Mouse (Mus musculus) limb, embryonic 14.5 days (tissue): ENCODE data around the gene 4921536K21Rik. TPM values are rescaled to one million over a fixed set of nuclear protein-coding genes. Genes with fewer than 3 reads are reported as not detected.
A peak's percentile ranks its signal among the peaks of the same experiment; 100 is the strongest.

Experiments used
- ATAC-seq: fragments of 200-750 bp; cut with Nextera tagmentation; 2 replicates; pipeline ENCODE4 v1.8.0; 2017; ENCODE audit warnings: low read depth, moderate number of reproducible peaks, moderate TSS enrichment; ENCODE audit not compliant: low FRiP score
- DNase-seq: peaks from one replicate; pipeline ENCODE4 v3.0.0-alpha.2; 2015; ENCODE audit warnings: low spot score
- H3K27ac ChIP-seq: fragments of 300-500 bp; sonication (generic); replicated peaks from 2 replicates; pipeline ENCODE4 v1.5.1; 2014; ENCODE audit warnings: low read depth, mild to moderate bottlenecking, low read length, moderate library complexity, mixed read lengths
- H3K27me3 ChIP-seq: fragments of 300-500 bp; sonication (generic); 2 replicates; pipeline ENCODE4 v1.6.1; 2014; ENCODE audit warnings: low read length, mixed read lengths; ENCODE audit not compliant: control insufficient read depth, insufficient read depth
- H3K36me3 ChIP-seq: fragments of 300-500 bp; sonication (generic); 2 replicates; pipeline ENCODE4 v1.6.1; 2014; ENCODE audit warnings: mild to moderate bottlenecking, low read length, moderate library complexity, mixed read lengths; ENCODE audit not compliant: control insufficient read depth, insufficient read depth
- H3K4me1 ChIP-seq: fragments of 300-500 bp; sonication (generic); 2 replicates; pipeline ENCODE4 v1.6.1; 2014; ENCODE audit warnings: antibody characterized with exemption, low read length, mixed read lengths; ENCODE audit not compliant: control insufficient read depth, insufficient read depth
- H3K4me2 ChIP-seq: fragments of 300-500 bp; sonication (generic); replicated peaks from 2 replicates; pipeline ENCODE4 v1.6.1; 2014; ENCODE audit warnings: low read depth, mild to moderate bottlenecking, low read length, moderate library complexity; ENCODE audit not compliant: severe bottlenecking
- H3K4me3 ChIP-seq: fragments of 300-500 bp; sonication (generic); replicated peaks from 2 replicates; pipeline ENCODE4 v1.5.1; 2014; ENCODE audit warnings: low read length
- H3K9ac ChIP-seq: fragments of 300-500 bp; sonication (generic); 2 replicates; pipeline ENCODE4 v1.6.1; 2014; ENCODE audit warnings: mild to moderate bottlenecking, low read depth, low read length, moderate library complexity; ENCODE audit not compliant: severe bottlenecking
- H3K9me3 ChIP-seq: fragments of 300-500 bp; sonication (generic); 2 replicates; pipeline ENCODE4 v1.6.1; 2016; ENCODE audit warnings: low read length; ENCODE audit not compliant: control insufficient read depth
- POLR2A ChIP-seq: fragments of 200-500 bp; IDR thresholded peaks from 2 replicates; pipeline ENCODE4 v1.8.0; 2012; ENCODE audit warnings: inconsistent platforms, mild to moderate bottlenecking, moderate library complexity, borderline replicate concordance; ENCODE audit not compliant: insufficient read depth, insufficient read length; ENCODE audit errors: extremely low read depth
- WGBS: fragments of 180-500 bp; shearing (Covaris S2); extraction: QIAGEN DNeasy Blood & Tissue Kit; methylation state at CpG from one replicate; pipeline ENCODE4 v1.1.7; 2014; 5-methylcytosine and 5-hydroxymethylcytosine counted together
- polyA plus RNA-seq, 2 experiments: library from polyadenylated mRNA; depleted of rRNA in 1 of 2; stranded (reverse) in 1 of 2; unstranded in 1 of 2; fragments of >200 nt; fragmentation: Nextera tagmentation in 1 of 2; extraction: Ambion mirVana in 1 of 2; gene quantifications; 2 replicates each; pipeline versions ENCODE4 v1.2.1 to v1.2.3; 2012 to 2014

The 4921536K21Rik gene
- polyA plus RNA-seq, 2 experiments = 0.23 TPM; not detected in 1

DNA sequence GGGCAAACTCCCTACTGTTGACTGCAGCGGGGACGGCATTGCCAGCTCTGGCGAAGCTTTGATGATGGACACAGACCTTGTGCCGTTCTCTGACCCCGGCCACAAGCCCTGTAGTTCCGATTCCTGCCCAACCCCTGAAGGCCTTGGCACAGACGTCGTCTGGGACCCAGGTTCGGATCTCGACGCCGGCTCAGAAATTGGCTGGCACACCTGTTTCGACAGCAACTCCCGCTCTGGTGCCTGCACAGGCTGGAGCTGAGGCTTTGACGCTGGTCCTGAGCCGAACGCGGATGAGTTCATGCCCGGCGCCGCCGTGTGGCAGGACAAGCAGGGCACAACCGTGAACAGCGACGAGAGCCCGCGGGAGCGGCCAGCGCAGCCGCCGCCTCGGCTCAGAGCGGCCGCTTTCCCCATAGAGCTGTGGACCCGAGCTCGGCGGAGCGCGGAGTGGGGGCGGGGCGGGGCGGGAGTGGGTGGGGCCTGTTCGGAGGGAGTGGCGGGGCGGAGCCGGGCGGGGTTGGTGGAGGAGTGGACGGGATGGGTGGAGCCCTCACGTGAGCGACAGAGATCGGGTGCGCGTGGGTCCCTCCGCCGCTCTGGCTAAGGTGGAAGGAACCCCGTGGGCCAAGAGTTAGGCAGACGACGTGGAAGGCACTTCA, 31.3 kb downstream of the 4921536K21Rik start, which contains the start of gene Osbp2:
Osbp2 (minus strand) TSS at position 450 of the 659 bp plus-strand sequence.
- H3K27me3 ChIP-seq = peaks cover 11% of the 10 kb centered on the region; the same call in 1 of the 2 replicates

DNA sequence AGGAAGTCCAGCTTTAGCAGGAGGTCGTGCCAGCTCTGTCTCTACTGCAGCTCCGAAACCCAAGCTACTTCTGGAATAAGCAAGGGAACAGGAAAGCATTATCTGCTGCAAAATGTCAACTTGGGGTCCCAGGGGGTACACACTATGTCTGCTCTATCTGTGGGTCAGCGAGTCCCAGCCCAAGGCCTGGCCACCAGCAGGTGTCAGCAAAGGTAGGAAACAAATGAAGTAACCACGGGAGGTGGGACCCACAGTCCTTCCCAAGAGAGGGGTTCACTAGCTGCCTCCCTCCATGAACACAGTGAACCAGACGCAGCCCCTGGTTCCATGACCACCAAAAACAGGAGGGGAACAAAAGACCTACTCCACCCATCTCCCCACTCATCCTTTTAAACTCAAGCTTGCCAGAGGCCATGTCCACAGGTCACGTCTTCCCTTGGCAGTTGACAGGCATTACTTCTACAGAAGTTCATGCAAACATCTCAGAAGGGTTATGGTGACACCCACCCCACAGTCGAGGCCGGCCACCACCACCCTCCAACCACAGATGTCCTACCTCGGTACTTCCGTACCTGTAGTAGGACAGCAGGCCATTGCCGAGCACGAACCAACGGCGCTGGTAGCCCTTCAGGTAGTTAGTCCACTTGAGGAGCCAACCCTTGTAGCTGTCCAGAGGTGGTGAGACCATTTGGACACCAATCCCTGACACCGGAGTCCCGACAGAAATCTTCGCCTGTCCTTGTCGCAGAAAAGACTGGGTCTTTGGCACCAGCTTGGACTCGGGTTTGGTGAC, 32.0 kb downstream of the 4921536K21Rik start:
- no peak for DNase-seq
- no peak for TF ChIP-seq POLR2A
- Histone ChIP-seq H3K27me3 (peaks cover 11% of the 10 kb centered on the region; the same call in 1 of the 2 replicates), H3K4me2 (peak overlapping the region; percentile 66), H3K27ac (no peak overlapping the region), H3K4me1 (peaks cover 9% of the 10 kb centered on the region; the same call in 1 of the 2 replicates), H3K36me3 (no peaks in the 10 kb centered on the region), H3K9ac (no peak overlapping the region), H3K4me3 (peak overlapping the region; percentile 49), H3K9me3 (no peaks in the 10 kb centered on the region)
- no peak for ATAC-seq
- WGBS = 71% methylated on average over 19 of the region's 19 CpGs

More for the DNA sequence above, 31.3 kb downstream of the 4921536K21Rik start, which contains the start of gene Osbp2:
- peak; percentile 96 for ATAC-seq
- peak within 1 kb of the TSS; percentile 49 for H3K4me3 ChIP-seq
- H3K27ac ChIP-seq = no peak within 1 kb of the TSS
- H3K9ac ChIP-seq = peak within 1 kb of the TSS; percentile 56
- TF ChIP-seq POLR2A = no peak
- H3K36me3 ChIP-seq = no peaks in the 10 kb centered on the region
- DNase-seq = peak; percentile 31
- H3K4me2 ChIP-seq = peak within 1 kb of the TSS; percentile 66
- no peaks in the 10 kb centered on the region for H3K9me3 ChIP-seq
- peaks cover 9% of the 10 kb centered on the region; the same call in 1 of the 2 replicates for H3K4me1 ChIP-seq
- 5% methylated on average over 34 of the region's 58 CpGs for WGBS

DNA sequence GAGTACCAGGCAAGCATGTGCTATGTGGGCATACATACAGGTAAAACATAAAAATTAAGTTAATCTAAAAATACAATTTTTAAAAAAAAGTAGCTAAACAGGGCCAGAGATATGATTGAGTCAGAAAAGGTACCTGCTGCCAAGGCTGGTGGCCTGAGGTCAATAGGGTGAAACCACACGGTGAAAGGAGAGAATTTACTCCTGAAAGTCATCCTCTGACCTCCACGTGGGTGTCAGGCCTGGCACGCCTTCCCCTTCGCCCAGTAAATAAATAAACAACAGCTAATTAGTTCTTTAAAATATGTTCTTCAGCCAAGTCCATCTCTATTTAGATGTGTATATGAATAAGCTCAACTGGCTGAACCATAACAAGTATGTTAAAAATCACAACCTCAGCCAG, 34.5 kb downstream of the 4921536K21Rik start:
- H3K9ac ChIP-seq = no peak overlapping the region
- no peak for ATAC-seq
- DNase-seq = no peak
- 76% methylated on average over 4 of the region's 4 CpGs for WGBS
- H3K36me3 ChIP-seq = no peaks in the 10 kb centered on the region
- H3K4me2 ChIP-seq = no peak overlapping the region
- TF ChIP-seq POLR2A = no peak
- no peaks in the 10 kb centered on the region for H3K9me3 ChIP-seq
- peaks cover 9% of the 10 kb centered on the region; the same call in 1 of the 2 replicates for H3K4me1 ChIP-seq
- H3K27ac ChIP-seq = no peak overlapping the region
- H3K4me3 ChIP-seq = no peak overlapping the region
- H3K27me3 ChIP-seq = peaks cover 11% of the 10 kb centered on the region; the same call in 1 of the 2 replicates

DNA sequence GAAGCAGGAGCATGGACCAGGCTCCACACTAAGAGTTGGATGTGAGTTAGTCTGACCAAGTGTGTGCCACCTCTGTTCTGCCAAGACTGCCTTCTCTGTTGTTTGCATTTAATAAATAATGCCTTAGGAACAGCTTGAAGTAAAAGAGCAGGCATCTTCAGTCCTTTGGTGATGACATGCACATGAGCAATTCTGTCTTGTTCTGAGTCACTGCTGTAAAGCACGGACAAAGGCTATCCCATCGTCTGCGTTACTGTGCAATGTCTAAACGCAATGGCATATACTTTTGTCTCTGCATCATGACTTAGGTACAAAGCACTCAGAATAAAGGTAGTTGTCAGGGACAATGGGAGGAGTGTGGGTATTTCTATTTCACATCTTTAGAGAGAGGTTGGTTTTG, 35.1 kb downstream of the 4921536K21Rik start:
- Histone ChIP-seq H3K27me3 (peaks cover 11% of the 10 kb centered on the region; the same call in 1 of the 2 replicates), H3K9ac (no peak overlapping the region), H3K36me3 (no peaks in the 10 kb centered on the region), H3K9me3 (no peaks in the 10 kb centered on the region), H3K4me2 (no peak overlapping the region), H3K27ac (no peak overlapping the region), H3K4me3 (no peak overlapping the region), H3K4me1 (peaks cover 9% of the 10 kb centered on the region; the same call in 1 of the 2 replicates)
- TF ChIP-seq POLR2A = no peak
- DNase-seq (no peak), ATAC-seq (no peak)
- WGBS = 92% methylated on average over 4 of the region's 4 CpGs

DNA sequence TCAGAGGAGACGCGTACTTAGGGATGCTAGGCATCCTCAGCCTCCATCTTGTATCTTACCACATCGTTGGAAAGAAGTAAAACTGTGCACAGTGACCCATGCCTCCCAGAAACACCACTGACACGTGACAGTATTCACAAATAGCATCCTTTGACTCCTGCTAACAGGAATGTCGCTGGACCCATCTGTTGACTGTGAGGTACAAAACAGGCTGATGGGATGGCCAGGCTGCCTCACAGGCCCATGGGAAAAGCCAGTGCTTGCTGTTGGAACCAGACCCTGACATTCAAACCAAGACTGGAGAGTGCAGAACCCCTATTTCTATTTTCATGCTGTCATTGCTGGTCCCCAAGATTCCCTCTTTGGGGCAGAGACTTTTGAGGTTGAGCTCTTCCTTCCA, 37.0 kb downstream of the 4921536K21Rik start:
- H3K4me1 ChIP-seq = no peaks in the 10 kb centered on the region
- no peaks in the 10 kb centered on the region for H3K36me3 ChIP-seq
- H3K27ac ChIP-seq = no peak overlapping the region
- peaks cover 7% of the 10 kb centered on the region; the same call in 1 of the 2 replicates for H3K27me3 ChIP-seq
- 77% methylated on average over 5 of the region's 5 CpGs for WGBS
- H3K4me3 ChIP-seq = no peak overlapping the region
- no peak overlapping the region for H3K9ac ChIP-seq
- no peaks in the 10 kb centered on the region for H3K9me3 ChIP-seq
- DNase-seq (no peak), ATAC-seq (no peak)
- no peak for TF ChIP-seq POLR2A
- no peak overlapping the region for H3K4me2 ChIP-seq
